Mouse (Mus musculus): Measurements from ENCODE around the gene Crtc1. TPM values are rescaled to one million over a fixed set of nuclear protein-coding genes. Genes with fewer than 3 reads are reported as not detected.

Gene Crtc1
- total and polyA plus RNA-seq, 3 experiments, result 20.6 to 50.5 (median 25.0) TPM

GRCm38 (mm10) chr8:70462516-70462813 lies 23.1 kb upstream of the Crtc1 start:
- DNase-seq, result no peak

- DNase-seq, result peak; percentile 89
These were observed 22.6 kb upstream of the Crtc1 start for GRCm38 (mm10) chr8:70461765-70462515.

DNA sequence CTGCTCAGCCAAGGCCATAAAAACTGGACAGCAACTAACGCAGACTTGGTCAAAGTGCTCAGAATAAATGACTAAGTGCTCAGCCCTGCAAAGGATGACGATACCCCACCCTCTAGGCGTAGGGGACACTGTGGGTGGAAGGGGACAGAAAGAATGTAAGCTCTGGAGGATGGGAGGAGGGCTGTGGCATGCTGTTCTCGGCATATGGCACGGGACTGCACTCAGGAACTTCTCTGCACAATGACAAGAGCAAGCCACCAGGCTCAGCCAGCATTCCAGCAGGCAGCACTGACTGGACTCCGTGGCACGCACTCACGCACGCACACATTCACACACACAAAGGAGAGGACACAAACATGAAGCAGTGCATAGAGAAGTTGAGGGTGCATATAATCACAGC lies 21.2 kb upstream of the Crtc1 start:
- DNase-seq, result peak; percentile 56

GRCm38 (mm10) chr8:70460199-70460598 lies 20.8 kb upstream of the Crtc1 start:
- DNase-seq, result peak; percentile 54

DNA sequence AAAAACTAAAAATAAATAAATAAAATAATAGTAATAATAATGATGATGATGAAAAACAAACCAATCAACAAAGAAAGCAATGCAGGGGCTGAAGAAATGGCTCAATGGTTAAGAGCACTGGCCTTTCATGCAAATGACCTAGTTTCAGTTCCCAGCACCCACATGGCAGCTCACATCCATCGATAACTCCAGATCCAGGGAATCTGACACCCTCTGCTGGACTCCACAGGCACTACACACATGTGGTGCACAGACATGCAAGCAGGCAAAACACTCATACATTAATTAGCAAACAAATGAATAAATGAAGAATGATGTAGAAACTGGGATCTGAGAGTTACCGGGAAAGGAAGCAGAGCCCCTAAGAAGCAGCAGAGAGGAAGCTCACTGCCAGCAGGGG lies 20.3 kb upstream of the Crtc1 start:
- no peak for DNase-seq

DNA sequence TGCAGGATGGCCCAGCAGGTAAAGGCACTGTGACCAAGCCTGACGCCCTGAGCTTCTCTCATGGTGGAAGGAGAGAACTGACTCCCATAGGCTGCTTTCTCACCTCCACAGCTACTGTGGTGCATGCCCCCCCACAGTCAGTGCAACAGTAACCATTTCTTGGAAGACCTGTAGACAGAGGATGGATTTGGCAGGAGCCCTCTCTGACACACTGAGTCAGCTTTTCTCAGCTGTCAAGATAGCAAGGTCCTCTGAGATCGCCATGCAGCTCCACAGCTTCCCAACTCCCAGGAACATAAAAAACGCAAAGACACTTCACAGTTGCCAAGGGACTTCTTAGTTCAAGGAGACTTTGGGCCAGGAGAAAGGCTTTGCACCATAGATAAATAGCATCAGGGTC lies 19.1 kb upstream of the Crtc1 start:
- DNase-seq, result peak; percentile 68

GRCm38 (mm10) chr8:70457882-70458281 lies 18.5 kb upstream of the Crtc1 start:
- DNase-seq, result no peak

DNA sequence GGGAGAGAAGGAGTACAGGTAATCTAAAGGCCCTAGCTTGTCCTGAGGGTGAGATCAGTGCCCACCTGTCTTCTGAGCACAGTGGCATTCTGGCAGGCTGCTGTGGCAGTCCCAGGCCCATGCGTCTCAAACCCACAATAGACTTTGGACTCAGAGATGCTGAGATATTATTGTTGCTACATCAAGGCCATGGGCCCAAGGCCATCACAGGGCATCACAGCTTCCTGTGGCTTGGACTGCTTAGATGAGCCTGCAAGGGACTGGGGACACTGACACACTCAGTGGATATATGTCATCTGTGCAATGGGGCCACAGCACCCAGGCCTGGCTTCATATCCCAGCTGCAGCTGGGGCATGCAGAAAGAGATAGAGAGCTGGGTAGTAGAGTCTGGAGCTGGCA lies 17.6 kb upstream of the Crtc1 start:
- peak; percentile 82 for DNase-seq

GRCm38 (mm10) chr8:70453852-70454251 lies 14.5 kb upstream of the Crtc1 start:
- no peak for DNase-seq

GRCm38 (mm10) chr8:70452196-70452966 lies 13.0 kb upstream of the Crtc1 start:
- no peak for DNase-seq

DNA sequence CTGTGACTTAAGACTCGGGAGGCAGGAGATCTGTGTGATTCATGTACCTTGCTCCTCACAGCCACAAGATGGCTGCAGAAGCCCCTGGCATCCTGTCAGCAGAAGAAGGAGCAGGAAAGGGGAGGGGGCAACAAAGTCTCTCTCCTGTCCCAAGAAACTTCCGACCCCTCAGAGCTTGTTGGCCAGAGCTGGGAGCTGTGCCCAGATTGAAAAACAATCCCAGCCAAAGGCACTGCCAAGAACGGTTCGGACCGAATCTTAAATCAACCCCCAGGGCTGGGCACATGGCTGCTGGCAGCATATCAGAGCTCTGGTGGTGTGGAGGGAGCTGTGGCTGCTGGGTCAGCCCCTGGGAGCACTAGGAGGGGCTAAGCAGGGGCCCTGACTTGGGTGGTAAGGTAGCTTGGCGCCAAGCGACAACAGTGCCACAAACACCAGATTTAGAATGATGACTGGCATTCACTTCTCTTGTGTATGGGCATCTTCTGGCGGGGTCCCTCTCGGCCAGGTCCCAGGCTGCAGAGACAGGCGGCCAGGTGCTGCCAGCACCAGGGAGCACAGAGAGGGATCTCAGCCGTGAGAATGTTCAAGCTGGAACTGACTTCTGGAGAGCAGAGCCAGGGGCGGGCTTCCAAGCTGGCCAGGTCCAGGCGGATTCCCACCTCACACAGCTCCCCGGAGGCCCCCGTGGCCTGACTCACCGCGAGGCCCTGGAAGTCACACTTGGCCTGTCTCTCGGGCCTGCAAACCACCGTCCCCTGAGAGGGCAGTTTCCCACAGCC lies 8.5 kb upstream of the Crtc1 start:
- peak; percentile 54 for DNase-seq

DNA sequence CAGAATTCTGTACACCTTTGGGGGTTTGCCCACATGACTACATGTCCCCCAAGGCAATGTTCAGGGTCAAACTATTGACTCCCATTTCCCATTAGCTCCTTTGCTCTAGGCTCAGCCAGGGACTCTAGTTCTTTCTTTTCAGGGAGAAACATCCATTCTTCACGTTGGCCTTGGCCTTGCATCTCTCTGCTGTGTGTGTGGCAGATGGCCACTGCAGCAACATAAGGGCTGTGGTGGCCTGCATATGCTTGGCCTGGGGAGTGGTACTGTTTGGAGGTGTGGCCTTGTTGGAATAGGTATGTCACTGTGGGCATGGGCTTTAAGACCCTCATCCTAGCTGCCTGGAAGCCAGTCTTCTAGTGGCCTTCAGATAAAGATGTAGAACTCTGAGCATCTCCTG lies 6.6 kb upstream of the Crtc1 start:
- no peak for DNase-seq

GRCm38 (mm10) chr8:70443326-70443725 lies 3.9 kb upstream of the Crtc1 start:
- no peak for DNase-seq

DNA sequence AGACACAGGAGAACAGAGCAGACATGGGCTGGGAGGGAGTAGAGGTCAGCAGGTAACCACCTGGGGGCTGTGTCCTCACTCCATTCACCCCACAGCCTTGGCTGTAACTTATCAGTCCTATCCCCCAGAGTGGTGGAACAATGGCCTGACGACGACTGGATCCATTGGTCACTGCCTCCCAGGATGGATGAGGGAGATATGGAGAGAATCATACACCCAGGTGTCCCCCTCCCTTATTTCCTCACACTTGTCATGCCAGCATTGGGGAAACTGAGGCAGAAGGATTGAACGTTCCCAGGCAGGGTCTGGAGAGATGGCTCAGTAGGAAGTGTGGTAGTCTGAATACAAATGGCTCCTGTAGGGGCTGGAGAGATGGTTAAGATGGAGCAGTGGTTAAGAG lies 2.2 kb upstream of the Crtc1 start:
- DNase-seq, result no peak

DNA sequence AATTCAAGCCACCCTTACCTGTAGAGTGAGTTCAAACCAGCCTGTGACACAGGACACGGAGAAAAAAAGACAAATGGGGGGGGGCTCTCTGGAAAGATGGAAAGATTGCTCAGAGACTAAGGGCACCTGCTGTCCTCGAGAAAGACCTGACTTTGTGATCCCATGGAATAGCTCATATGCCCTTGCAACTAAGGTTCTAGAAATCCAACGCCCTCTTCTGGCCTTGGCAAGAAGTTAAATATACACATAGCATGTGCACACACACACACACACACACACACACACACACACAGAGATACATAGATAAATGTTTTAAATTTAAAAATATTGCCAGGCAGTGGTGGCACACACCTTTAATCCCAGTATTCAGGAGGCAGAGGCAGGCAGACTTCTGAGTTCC lies 867 bp upstream of the Crtc1 start:
- no peak for DNase-seq

DNA sequence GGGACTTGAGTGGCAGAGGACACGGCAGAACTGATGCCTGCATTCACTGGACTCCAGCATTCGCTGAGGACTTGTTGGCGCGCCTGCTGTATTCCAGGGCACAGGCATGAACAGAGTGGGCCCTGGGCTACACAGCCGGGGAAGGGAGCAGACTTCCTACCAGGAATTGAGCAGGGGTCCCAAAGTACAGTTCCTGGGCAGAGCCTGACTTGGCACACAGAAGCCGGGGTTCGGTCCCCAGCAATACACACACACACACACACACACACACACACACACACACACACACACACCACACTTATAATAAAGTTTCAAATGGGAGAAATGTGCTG lies 435 bp upstream of the Crtc1 start:
- DNase-seq, result no peak

DNA sequence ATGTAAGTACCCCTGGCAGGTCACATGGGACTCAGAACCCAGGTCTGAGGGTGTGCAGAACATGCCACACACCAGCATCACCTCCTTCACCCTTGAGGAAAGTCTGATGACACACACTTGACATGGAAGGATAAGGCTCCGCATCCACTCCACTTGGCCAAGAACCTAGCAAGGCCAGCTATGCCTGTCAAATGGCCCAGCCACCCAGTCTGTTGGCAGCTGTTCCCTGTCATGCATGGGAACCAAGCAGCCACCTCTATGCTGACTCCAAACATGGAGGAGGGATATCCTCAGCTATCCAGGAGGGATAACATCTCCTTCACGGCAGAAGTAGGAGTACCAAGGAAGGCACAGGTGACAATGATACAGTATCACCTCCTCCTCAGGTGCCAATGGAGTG lies 956 bp downstream of the Crtc1 start:
- DNase-seq, result no peak

DNA sequence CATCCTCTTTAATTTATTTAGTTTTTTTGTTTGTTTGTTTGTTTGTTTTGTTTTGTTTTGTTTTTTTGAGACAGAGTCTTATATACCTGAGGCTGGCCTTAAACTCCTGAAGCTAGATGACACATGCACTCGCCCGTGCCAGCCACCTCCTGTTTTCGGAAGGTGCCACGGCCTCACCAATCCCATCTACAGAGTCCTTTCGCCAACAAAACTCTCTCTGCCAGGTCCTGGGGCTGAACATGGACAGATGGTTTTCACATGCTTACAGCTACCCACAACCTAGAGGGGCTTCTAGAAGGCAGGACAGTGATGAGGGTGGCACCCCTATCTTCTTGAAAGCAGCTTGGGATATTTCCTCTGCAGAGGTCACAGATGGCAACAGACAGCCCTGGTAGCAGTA lies 4.2 kb downstream of the Crtc1 start:
- DNase-seq, result no peak

GRCm38 (mm10) chr8:70432991-70433536 lies 6.3 kb downstream of the Crtc1 start:
- DNase-seq, result no peak

- DNase-seq, result no peak
These were observed 8.2 kb downstream of the Crtc1 start for GRCm38 (mm10) chr8:70431213-70431612.

GRCm38 (mm10) chr8:70426300-70426907 lies 13.0 kb downstream of the Crtc1 start:
- no peak for DNase-seq

GRCm38 (mm10) chr8:70422722-70423121 lies 16.7 kb downstream of the Crtc1 start:
- no peak for DNase-seq

Measured in adrenal gland, adult 2 months (tissue).